Mouse (Mus musculus) megakaryocyte, embryonic 14.5 days (primary cell): Measurements from ENCODE around the gene Pim1.

Experiments
- FLI1 ChIP-seq: IDR thresholded peaks from 2 replicates; pipeline ENCODE4 v1.6.1; 2012; ENCODE audit warnings: low read length, inconsistent platforms, mixed read lengths
- GATA1 ChIP-seq: IDR thresholded peaks from 3 replicates; pipeline ENCODE4 v1.6.1; 2012; ENCODE audit warnings: mixed read lengths, low read length, inconsistent platforms, borderline replicate concordance

DNA sequence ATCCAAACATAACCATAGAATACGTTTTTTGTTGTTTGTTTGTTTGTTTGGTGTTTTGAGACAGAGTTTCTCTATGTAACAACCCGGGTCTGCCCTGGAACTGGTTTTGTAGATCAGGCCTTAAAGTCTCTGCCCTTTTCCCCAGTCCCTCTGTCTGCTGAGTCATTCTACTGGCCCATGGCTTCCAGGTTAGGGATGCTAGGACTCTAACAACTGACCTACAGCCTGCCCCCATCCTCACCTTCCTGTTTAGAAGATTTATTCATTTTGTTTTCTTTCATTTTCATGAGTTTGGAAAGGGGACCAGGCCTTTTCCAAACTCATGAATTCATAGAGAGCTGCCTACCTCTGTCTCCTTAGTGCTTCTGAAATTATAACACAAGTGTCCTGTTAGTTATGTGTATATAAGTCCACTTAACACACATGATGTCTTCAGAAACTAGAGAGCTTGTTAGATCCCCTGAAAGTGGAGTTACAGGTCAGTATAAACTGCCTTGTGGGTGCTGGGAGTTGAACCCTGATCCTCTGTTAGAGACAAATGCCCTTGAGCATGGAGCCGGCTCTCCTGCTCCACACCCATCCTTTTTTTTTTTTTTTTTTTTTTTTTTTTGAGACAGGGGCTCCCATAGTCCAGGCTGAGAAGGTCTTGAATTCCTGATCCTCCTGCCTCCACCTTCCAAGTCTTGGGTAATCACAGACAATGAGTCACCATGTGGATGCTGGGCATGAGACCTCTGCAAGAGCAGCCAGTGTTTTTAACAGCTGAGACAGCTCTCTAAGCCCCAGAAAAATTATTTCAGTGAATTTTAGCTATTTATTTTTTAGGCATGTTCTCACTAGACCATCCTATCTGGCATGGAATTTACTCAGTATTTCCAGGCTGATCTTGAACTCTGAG is 5.0 kb upstream of the Pim1 start:
- TF ChIP-seq GATA1: no peak
- TF ChIP-seq FLI1: no peak
